Mouse (Mus musculus) brain, embryonic 14.5 days (tissue): ENCODE measurements around the gene Olfr623. TPM values are rescaled to one million over a fixed set of nuclear protein-coding genes. Genes with fewer than 3 reads are reported as not detected.
A peak's percentile ranks its signal among the peaks of the same experiment; 100 is the strongest.

Experiments used
- DNase-seq: peaks from one replicate; pipeline ENCODE4 v3.0.0-alpha.2; 2011; ENCODE audit warnings: low read depth
- CTCF ChIP-seq: fragments of 200-500 bp; IDR thresholded peaks from 2 replicates; pipeline ENCODE4 v1.5.1; 2012; ENCODE audit warnings: inconsistent platforms, mild to moderate bottlenecking, moderate library complexity, borderline replicate concordance; ENCODE audit not compliant: insufficient read depth, insufficient read length; ENCODE audit errors: extremely low read depth
- POLR2A ChIP-seq: fragments of 200-500 bp; IDR thresholded peaks from 2 replicates; pipeline ENCODE4 v1.6.1; 2012; ENCODE audit warnings: mild to moderate bottlenecking, inconsistent platforms, borderline replicate concordance; ENCODE audit not compliant: poor library complexity, insufficient read depth, insufficient read length, severe bottlenecking; ENCODE audit errors: extremely low read depth
- polyA plus RNA-seq: library from polyadenylated mRNA; depleted of rRNA; stranded (reverse); fragments of >200 nt; gene quantifications from 2 replicates; pipeline ENCODE4 v1.2.3, GENCODE M21; 2012; rRNA removed

Olfr623 gene
- not detected in 2 replicates for polyA plus RNA-seq

- no peak for DNase-seq
- TF ChIP-seq CTCF (no peak), POLR2A (no peak)
These were observed at the start of gene Olfr623 for GRCm38 (mm10) chr7:103663598-103663997. Gene Olfr623, minus strand, starts transcription at chr7:103663698.

- TF ChIP-seq CTCF, result no peak
- no peak for TF ChIP-seq POLR2A
- DNase-seq, result no peak
These were observed 48.5 kb upstream of the Olfr623 start for GRCm38 (mm10) chr7:103712024-103712423.

GRCm38 (mm10) chr7:103699469-103699868, 36.0 kb upstream of the Olfr623 start:
- DNase-seq, result peak; percentile 13
- TF ChIP-seq POLR2A (no peak), CTCF (no peak)

GRCm38 (mm10) chr7:103682420-103682819, 18.9 kb upstream of the Olfr623 start, which contains the start of gene Olfr625-ps1:
Gene Olfr625-ps1, plus strand, starts transcription at chr7:103682720.
- no peak for TF ChIP-seq CTCF
- no peak for TF ChIP-seq POLR2A
- no peak for DNase-seq

- TF ChIP-seq CTCF, result no peak
- TF ChIP-seq POLR2A, result no peak
- DNase-seq, result no peak
These were observed 7.6 kb upstream of the Olfr623 start, which contains the start of gene Olfr624 for GRCm38 (mm10) chr7:103671091-103671490. Gene Olfr624, minus strand, starts transcription at chr7:103671191.

GRCm38 (mm10) chr7:103644070-103644469, 19.4 kb downstream of the Olfr623 start:
- no peak for TF ChIP-seq POLR2A
- TF ChIP-seq CTCF, result no peak
- DNase-seq, result no peak

- DNase-seq, result no peak
- TF ChIP-seq CTCF, result no peak
- TF ChIP-seq POLR2A, result no peak
These were observed 20.9 kb downstream of the Olfr623 start, which contains the start of gene Olfr622 for GRCm38 (mm10) chr7:103642602-103643001. Gene Olfr622, minus strand, starts transcription at chr7:103642702.

- TF ChIP-seq POLR2A, result no peak
- no peak for TF ChIP-seq CTCF
- no peak for DNase-seq
These were observed 26.7 kb downstream of the Olfr623 start for GRCm38 (mm10) chr7:103636795-103637194.

GRCm38 (mm10) chr7:103612434-103612833, 51.1 kb downstream of the Olfr623 start, which contains the start of gene Olfr620:
Gene Olfr620, minus strand, starts transcription at chr7:103612534.
- DNase-seq, result no peak
- TF ChIP-seq CTCF (no peak), POLR2A (no peak)

Other genes starting within 250 kb of the Olfr623 start
- gene Usp17lc, start 248.6 kb downstream of the Olfr623 start, polyA plus RNA-seq, result not detected in 2 replicates
- not detected in 2 replicates for gene Olfr605, start 218.3 kb downstream of the Olfr623 start, polyA plus RNA-seq
- not detected in 2 replicates for gene Olfr606, start 214.7 kb downstream of the Olfr623 start, polyA plus RNA-seq
- not detected in 2 replicates for gene Olfr607, start 199.5 kb downstream of the Olfr623 start, polyA plus RNA-seq
- not detected in 2 replicates for gene Olfr608, start 193.8 kb downstream of the Olfr623 start, polyA plus RNA-seq
- not detected in 2 replicates for gene Olfr609, start 165.6 kb downstream of the Olfr623 start, polyA plus RNA-seq
- gene Olfr610, start 151.6 kb downstream of the Olfr623 start, polyA plus RNA-seq, result not detected in 2 replicates
- gene Olfr611, start 142.9 kb downstream of the Olfr623 start, polyA plus RNA-seq, result not detected in 2 replicates
- gene Olfr612, start 121.0 kb downstream of the Olfr623 start, polyA plus RNA-seq, result not detected in 2 replicates
- not detected in 2 replicates for gene Olfr613, start 115.6 kb downstream of the Olfr623 start, polyA plus RNA-seq
- not detected in 2 replicates for gene Olfr615, start 107.6 kb downstream of the Olfr623 start, polyA plus RNA-seq
- gene Olfr616, start 94.6 kb downstream of the Olfr623 start, polyA plus RNA-seq, result not detected in 2 replicates
- not detected in 2 replicates for gene Olfr617, start 90.6 kb downstream of the Olfr623 start, polyA plus RNA-seq
- 0.05 TPM in 1 of 2 replicates, not detected in the other for gene Olfr618, start 73.6 kb downstream of the Olfr623 start, polyA plus RNA-seq
- gene Olfr619, start 63.1 kb downstream of the Olfr623 start, polyA plus RNA-seq, result not detected in 2 replicates
- gene Olfr620, start 51.2 kb downstream of the Olfr623 start, polyA plus RNA-seq, result not detected in 2 replicates
- not detected in 2 replicates for gene Olfr622, start 21.0 kb downstream of the Olfr623 start, polyA plus RNA-seq
- gene Olfr624, start 7.5 kb upstream of the Olfr623 start, polyA plus RNA-seq, result 0.01 TPM in 1 of 2 replicates, not detected in the other
- gene Olfr625-ps1, start 19.0 kb upstream of the Olfr623 start, polyA plus RNA-seq, result not detected in 2 replicates
- gene Olfr243, start 51.0 kb upstream of the Olfr623 start, polyA plus RNA-seq, result not detected in 2 replicates
- not detected in 2 replicates for gene Olfr628, start 66.7 kb upstream of the Olfr623 start, polyA plus RNA-seq
- not detected in 2 replicates for gene Olfr629, start 81.2 kb upstream of the Olfr623 start, polyA plus RNA-seq
- not detected in 2 replicates for gene Olfr630, start 93.6 kb upstream of the Olfr623 start, polyA plus RNA-seq
- not detected in 2 replicates for gene Olfr69, start 107.9 kb upstream of the Olfr623 start, polyA plus RNA-seq
- gene Olfr68, start 116.0 kb upstream of the Olfr623 start, polyA plus RNA-seq, result not detected in 2 replicates
- gene Olfr67, start 128.1 kb upstream of the Olfr623 start, polyA plus RNA-seq, result not detected in 2 replicates
- 1,200 and 1,643 TPM in 2 replicates for gene Hbb-bt, start 150.3 kb upstream of the Olfr623 start, polyA plus RNA-seq
- gene Hbb-bs, start 164.4 kb upstream of the Olfr623 start, polyA plus RNA-seq, result 4,622 and 5,050 TPM in 2 replicates
- not detected in 2 replicates for gene Hbb-bh2, start 176.8 kb upstream of the Olfr623 start, polyA plus RNA-seq
- gene Hbb-bh1, start 179.5 kb upstream of the Olfr623 start, polyA plus RNA-seq, result 4.5 and 6.0 TPM in 2 replicates
- 331 and 571 TPM in 2 replicates for gene Hbb-y, start 189.5 kb upstream of the Olfr623 start, polyA plus RNA-seq
- gene Olfr66, start 222.6 kb upstream of the Olfr623 start, polyA plus RNA-seq, result not detected in 2 replicates
- gene Olfr64, start 230.8 kb upstream of the Olfr623 start, polyA plus RNA-seq, result not detected in 2 replicates
- not detected in 2 replicates for gene Olfr65, start 239.8 kb upstream of the Olfr623 start, polyA plus RNA-seq